Mouse (Mus musculus): Measurements from ENCODE around the gene Galntl6. TPM values are rescaled to one million over a fixed set of nuclear protein-coding genes. Genes with fewer than 3 reads are reported as not detected.

Gene Galntl6
- total RNA-seq, 1 experiment = 0.09 TPM

DNA sequence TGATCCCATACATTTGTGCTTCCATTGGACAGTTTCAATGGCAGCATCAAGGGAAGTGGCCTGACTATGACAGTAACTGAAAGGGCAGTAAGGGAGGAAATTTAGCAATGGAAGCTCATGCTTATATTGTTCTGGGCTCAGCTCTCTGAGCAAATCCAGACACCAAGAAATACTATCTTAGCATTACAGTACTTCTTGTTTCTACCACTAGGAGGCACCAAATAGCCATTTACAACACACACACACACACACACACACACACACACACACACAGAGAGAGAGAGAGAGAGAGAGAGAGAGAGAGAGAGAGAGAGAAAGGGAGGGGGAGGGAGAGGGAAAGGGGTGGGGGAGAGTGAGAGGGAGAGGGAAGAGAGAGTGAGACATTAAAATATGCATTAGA is 1023.6 kb downstream of the Galntl6 start:
- Histone ChIP-seq H3K27ac (ENCODE audit: insufficient read depth, low read depth, low read length, poor library complexity, severe bottlenecking) (no peak overlapping the region), H3K4me1 (ENCODE audit: control insufficient read depth in 2 of 2, insufficient read depth in 2 of 2, low read length in 2 of 2, poor library complexity in 1 of 2) (no peaks in the 10 kb centered on the region), H3K36me3 (ENCODE audit: control insufficient read depth, insufficient read depth, low read length, poor library complexity, severe bottlenecking) (no peaks in the 10 kb centered on the region), H3K9ac (ENCODE audit: insufficient read depth, low read depth, low read length, poor library complexity, severe bottlenecking) (no peak overlapping the region), H3K4me3 (ENCODE audit: insufficient read depth in 1 of 2, low read depth in 1 of 2, low read length in 2 of 2, poor library complexity in 1 of 2, severe bottlenecking in 1 of 2) (no peak overlapping the region), H3K9me3 (ENCODE audit: control insufficient read depth, insufficient read depth, low read depth, low read length) (no peaks in the 10 kb centered on the region)
- in situ Hi-C loops (cut with MboI; ENCODE audit: low sequenced_read_pairs in 2 of 2, unreplicated experiment in 2 of 2) = no loop called here
- peak; percentile 41 for DNase-seq (ENCODE audit: low read depth, low spot score)
- TF ChIP-seq MAFK (IDR thresholded peaks at IDR 0.05; ENCODE audit: insufficient read depth, low read depth, low read length) (no peak), HCFC1 (IDR thresholded peaks at IDR 0.05; ENCODE audit: borderline replicate concordance, insufficient read depth, low read length) (no peak), ZNF384 (IDR thresholded peaks at IDR 0.05; ENCODE audit: low read depth, low read length) (no peak), CHD2 (IDR thresholded peaks at IDR 0.05; ENCODE audit: low read depth, low read length) (no peak), ZC3H11A (IDR thresholded peaks at IDR 0.05; ENCODE audit: borderline replicate concordance, low read depth, low read length) (no peak)

DNA sequence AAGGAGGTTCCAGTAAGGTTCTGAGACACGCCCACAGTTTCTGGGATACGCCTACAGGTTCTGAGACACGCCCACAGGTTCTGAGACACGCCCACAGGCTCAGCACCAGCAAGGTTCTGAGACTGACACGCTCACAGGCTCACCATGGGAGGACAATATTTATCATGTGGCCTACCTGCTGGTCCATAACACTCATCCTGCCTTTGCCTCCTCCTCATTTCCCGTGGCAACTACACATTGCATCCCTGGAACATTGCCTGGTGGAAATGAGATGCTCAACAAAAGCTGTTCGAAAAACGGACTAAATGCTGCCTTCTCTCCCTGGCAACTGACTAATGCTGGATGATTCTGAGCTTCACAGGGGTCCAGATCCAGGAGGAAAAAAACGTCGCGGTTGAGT is 1033.0 kb downstream of the Galntl6 start:
- Histone ChIP-seq H3K36me3 (ENCODE audit: control insufficient read depth, insufficient read depth, low read length, poor library complexity, severe bottlenecking) (no peaks in the 10 kb centered on the region), H3K9me3 (ENCODE audit: control insufficient read depth, insufficient read depth, low read depth, low read length) (no peaks in the 10 kb centered on the region), H3K27ac (ENCODE audit: insufficient read depth, low read depth, low read length, poor library complexity, severe bottlenecking) (no peak overlapping the region), H3K4me1 (ENCODE audit: control insufficient read depth in 2 of 2, insufficient read depth in 2 of 2, low read length in 2 of 2, poor library complexity in 1 of 2) (no peaks in the 10 kb centered on the region), H3K9ac (ENCODE audit: insufficient read depth, low read depth, low read length, poor library complexity, severe bottlenecking) (no peak overlapping the region), H3K4me3 (ENCODE audit: insufficient read depth in 1 of 2, low read depth in 1 of 2, low read length in 2 of 2, poor library complexity in 1 of 2, severe bottlenecking in 1 of 2) (no peak overlapping the region)
- in situ Hi-C loops (cut with MboI; ENCODE audit: low sequenced_read_pairs in 2 of 2, unreplicated experiment in 2 of 2) = no loop called here
- no peak for DNase-seq (ENCODE audit: low read depth, low spot score)
- no peak for TF ChIP-seq ZC3H11A (IDR thresholded peaks at IDR 0.05; ENCODE audit: borderline replicate concordance, low read depth, low read length)
- no peak for TF ChIP-seq CHD2 (IDR thresholded peaks at IDR 0.05; ENCODE audit: low read depth, low read length)
- no peak for TF ChIP-seq MAFK (IDR thresholded peaks at IDR 0.05; ENCODE audit: insufficient read depth, low read depth, low read length)
- no peak for TF ChIP-seq ZNF384 (IDR thresholded peaks at IDR 0.05; ENCODE audit: low read depth, low read length)
- TF ChIP-seq HCFC1 (IDR thresholded peaks at IDR 0.05; ENCODE audit: borderline replicate concordance, insufficient read depth, low read length) = no peak

DNA sequence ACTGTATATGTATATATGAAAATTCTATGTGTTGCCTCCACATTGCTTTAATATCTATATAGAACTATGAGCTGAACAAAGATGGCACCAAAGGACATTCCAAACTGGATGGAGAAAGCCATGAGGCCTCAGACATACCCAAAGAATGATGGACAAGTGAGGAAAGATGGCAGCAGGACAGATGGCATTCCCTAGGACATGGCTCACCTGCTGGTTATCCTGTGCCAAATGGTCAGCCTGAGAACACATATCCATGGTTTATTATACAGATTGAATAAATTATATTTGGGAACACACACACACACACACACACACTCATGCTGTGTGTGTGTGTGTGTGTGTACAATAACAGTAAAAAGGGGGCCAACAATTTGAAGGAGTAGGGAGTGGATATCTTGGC is 1063.4 kb downstream of the Galntl6 start:
- H3K27ac ChIP-seq (ENCODE audit: insufficient read depth, low read depth, low read length, poor library complexity, severe bottlenecking) = no peak overlapping the region
- in situ Hi-C loops (cut with MboI; ENCODE audit: low sequenced_read_pairs in 2 of 2, unreplicated experiment in 2 of 2) = no loop called here
- H3K4me3 ChIP-seq (ENCODE audit: insufficient read depth in 1 of 2, low read depth in 1 of 2, low read length in 2 of 2, poor library complexity in 1 of 2, severe bottlenecking in 1 of 2) = no peak overlapping the region
- DNase-seq (ENCODE audit: low read depth, low spot score) = no peak
- no peaks in the 10 kb centered on the region for H3K4me1 ChIP-seq (ENCODE audit: control insufficient read depth in 2 of 2, insufficient read depth in 2 of 2, low read length in 2 of 2, poor library complexity in 1 of 2)
- no peaks in the 10 kb centered on the region for H3K9me3 ChIP-seq (ENCODE audit: control insufficient read depth, insufficient read depth, low read depth, low read length)
- TF ChIP-seq HCFC1 (IDR thresholded peaks at IDR 0.05; ENCODE audit: borderline replicate concordance, insufficient read depth, low read length) = no peak
- H3K36me3 ChIP-seq (ENCODE audit: control insufficient read depth, insufficient read depth, low read length, poor library complexity, severe bottlenecking) = no peaks in the 10 kb centered on the region
- no peak overlapping the region for H3K9ac ChIP-seq (ENCODE audit: insufficient read depth, low read depth, low read length, poor library complexity, severe bottlenecking)

- in situ Hi-C loops (cut with MboI; ENCODE audit: low sequenced_read_pairs in 2 of 2, unreplicated experiment in 2 of 2) = no loop called here
- no peak overlapping the region for H3K9ac ChIP-seq (ENCODE audit: insufficient read depth, low read depth, low read length, poor library complexity, severe bottlenecking)
- no peak for TF ChIP-seq ZNF384 (IDR thresholded peaks at IDR 0.05; ENCODE audit: low read depth, low read length)
- TF ChIP-seq CHD2 (IDR thresholded peaks at IDR 0.05; ENCODE audit: low read depth, low read length) = no peak
- no peak for TF ChIP-seq MAFK (IDR thresholded peaks at IDR 0.05; ENCODE audit: insufficient read depth, low read depth, low read length)
- TF ChIP-seq ZC3H11A (IDR thresholded peaks at IDR 0.05; ENCODE audit: borderline replicate concordance, low read depth, low read length) = no peak
- no peak for TF ChIP-seq HCFC1 (IDR thresholded peaks at IDR 0.05; ENCODE audit: borderline replicate concordance, insufficient read depth, low read length)
Observed at GRCm38 (mm10) chr8:57843461-57843860, 1069.0 kb downstream of the Galntl6 start.

More at GRCm38 (mm10) chr8:57843461-57843860, 1069.0 kb downstream of the Galntl6 start:
- no peaks in the 10 kb centered on the region for H3K4me1 ChIP-seq (ENCODE audit: control insufficient read depth in 2 of 2, insufficient read depth in 2 of 2, low read length in 2 of 2, poor library complexity in 1 of 2)
- no peaks in the 10 kb centered on the region for H3K36me3 ChIP-seq (ENCODE audit: control insufficient read depth, insufficient read depth, low read length, poor library complexity, severe bottlenecking)
- H3K9me3 ChIP-seq (ENCODE audit: control insufficient read depth, insufficient read depth, low read depth, low read length) = no peaks in the 10 kb centered on the region
- H3K27ac ChIP-seq (ENCODE audit: insufficient read depth, low read depth, low read length, poor library complexity, severe bottlenecking) = no peak overlapping the region
- H3K4me3 ChIP-seq (ENCODE audit: insufficient read depth in 1 of 2, low read depth in 1 of 2, low read length in 2 of 2, poor library complexity in 1 of 2, severe bottlenecking in 1 of 2) = no peak overlapping the region
- no peak for DNase-seq (ENCODE audit: low read depth, low spot score)

Data from ES-E14 (cell line).